Mouse (Mus musculus) CH12.LX (cell line): ENCODE data around the gene Ctcf. TPM values are rescaled to one million over a fixed set of nuclear protein-coding genes. Genes with fewer than 3 reads are reported as not detected.

Experiments used
- DNase-seq: peaks from one replicate; pipeline ENCODE4 v3.0.0-alpha.2; 2013; ENCODE audit errors: extremely low read depth
- H3K27ac ChIP-seq: 2 replicates; pipeline ENCODE4 v1.5.1; 2012; ENCODE audit warnings: low read depth, mild to moderate bottlenecking, control low read depth, moderate library complexity; ENCODE audit not compliant: insufficient read depth
- H3K27me3 ChIP-seq: replicated peaks from 2 replicates; pipeline ENCODE3; 2012; ENCODE audit warnings: inconsistent platforms
- H3K36me3 ChIP-seq, 2 experiments: replicated peaks in 1 of 2; 2 replicates each; pipeline versions ENCODE3 to v1.6.1; 2012; ENCODE audit warnings: inconsistent platforms in 1 of 2, low read length in 1 of 2, mild to moderate bottlenecking in 1 of 2, mixed read lengths in 1 of 2, moderate library complexity in 1 of 2; ENCODE audit not compliant: control insufficient read depth in 1 of 2, insufficient read depth in 1 of 2
- H3K4me1 ChIP-seq, 2 experiments: 2 replicates each; pipeline ENCODE4 v1.6.1; 2012; ENCODE audit warnings: inconsistent platforms in 1 of 2, moderate library complexity in 1 of 2; ENCODE audit not compliant: insufficient read depth in 2 of 2, control insufficient read depth in 1 of 2
- H3K4me2 ChIP-seq: 2 replicates; pipeline ENCODE4 v1.6.1; 2012; ENCODE audit warnings: low read depth, mild to moderate bottlenecking, control low read depth; ENCODE audit not compliant: poor library complexity, insufficient read depth, severe bottlenecking
- H3K4me3 ChIP-seq, 3 experiments: fragments of 150-350 bp in 1 of 3; sonication (generic) in 1 of 3; replicated peaks in 1 of 3; 2 replicates each; pipeline versions ENCODE3 to v1.5.1; 2011 to 2012; ENCODE audit warnings: low read depth in 2 of 3, low read length in 2 of 3, mild to moderate bottlenecking in 2 of 3, moderate library complexity in 2 of 3, control low read depth in 1 of 3, improper control_type of control experiment in 1 of 3, inconsistent platforms in 1 of 3, mixed read lengths in 1 of 3; ENCODE audit not compliant: poor library complexity in 1 of 3
- H3K79me2 ChIP-seq: replicated peaks from 2 replicates; pipeline ENCODE4 v1.6.1; 2012; ENCODE audit warnings: mild to moderate bottlenecking, moderate library complexity; ENCODE audit not compliant: control insufficient read depth, poor library complexity, insufficient read depth, severe bottlenecking; ENCODE audit errors: extremely low read depth
- H3K9ac ChIP-seq: 2 replicates; pipeline ENCODE4 v1.6.1; 2012; ENCODE audit warnings: low read depth, mild to moderate bottlenecking, control low read depth, moderate library complexity; ENCODE audit not compliant: insufficient read depth
- H3K9me3 ChIP-seq: replicated peaks from 2 replicates; pipeline ENCODE3; 2012; ENCODE audit warnings: low read length, inconsistent platforms, mixed read lengths
- CHD1 ChIP-seq: IDR thresholded peaks from 2 replicates; pipeline ENCODE4 v1.6.1; 2012; ENCODE audit warnings: low read depth, low read length, improper control_type of control experiment, inconsistent platforms
- CHD2 ChIP-seq: IDR thresholded peaks from 2 replicates; pipeline ENCODE4 v1.6.1; 2011; ENCODE audit warnings: low read length, improper control_type of control experiment
- CTCF ChIP-seq, 2 experiments: IDR thresholded peaks in 1 of 2; conservative IDR thresholded peaks in 1 of 2; 2 replicates each; pipeline ENCODE4 v1.5.1; 2011 to 2012; ENCODE audit warnings: low read depth in 2 of 2, low read length in 2 of 2, improper control_type of control experiment in 1 of 2, inconsistent platforms in 1 of 2, mild to moderate bottlenecking in 1 of 2, moderate library complexity in 1 of 2
- ELF1 ChIP-seq: IDR thresholded peaks from 2 replicates; pipeline ENCODE4 v1.6.1; 2014; ENCODE audit warnings: low read depth, mild to moderate bottlenecking, inconsistent platforms, low read length, improper control_type of control experiment
- GABPA ChIP-seq: IDR thresholded peaks from 2 replicates; pipeline ENCODE4 v1.6.1; 2012; ENCODE audit warnings: low read depth, low read length, improper control_type of control experiment, inconsistent platforms; ENCODE audit not compliant: insufficient replicate concordance
- JUN ChIP-seq: IDR thresholded peaks from 2 replicates; pipeline ENCODE4 v1.6.1; 2011; ENCODE audit warnings: low read depth, mild to moderate bottlenecking, low read length, improper control_type of control experiment, moderate library complexity; ENCODE audit not compliant: insufficient read depth
- MAFK ChIP-seq: IDR thresholded peaks from 2 replicates; pipeline ENCODE4 v1.6.1; 2011; ENCODE audit warnings: low read length, improper control_type of control experiment; ENCODE audit not compliant: insufficient replicate concordance
- MAX ChIP-seq: IDR thresholded peaks from 2 replicates; pipeline ENCODE4 v1.6.1; 2011; ENCODE audit warnings: low read length, improper control_type of control experiment
- MXI1 ChIP-seq: IDR thresholded peaks from 2 replicates; pipeline ENCODE4 v1.6.1; 2011; ENCODE audit warnings: mild to moderate bottlenecking, low read depth, low read length, improper control_type of control experiment
- MYC ChIP-seq: IDR thresholded peaks from 2 replicates; pipeline ENCODE4 v1.6.1; 2011; ENCODE audit warnings: low read depth, mild to moderate bottlenecking, improper control_type of control experiment, low read length
- PAX5 ChIP-seq: IDR thresholded peaks from 2 replicates; pipeline ENCODE4 v1.6.1; 2012; ENCODE audit warnings: low read length, inconsistent platforms, mixed read lengths
- POLR2A ChIP-seq: IDR thresholded peaks from 2 replicates; pipeline ENCODE4 v1.6.1; 2011; ENCODE audit warnings: low read depth, mild to moderate bottlenecking, improper control_type of control experiment, low read length
- POLR2AphosphoS2 ChIP-seq: IDR thresholded peaks from 2 replicates; pipeline ENCODE4 v1.6.1; 2011; ENCODE audit warnings: low read depth, low read length, improper control_type of control experiment
- RAD21 ChIP-seq: IDR thresholded peaks from 2 replicates; pipeline ENCODE4 v1.6.1; 2011; ENCODE audit warnings: low read depth, mild to moderate bottlenecking, low read length, improper control_type of control experiment, moderate library complexity
- RCOR1 ChIP-seq: conservative IDR thresholded peaks from 2 replicates; pipeline ENCODE4 v1.6.1; 2012; ENCODE audit warnings: low read depth, mild to moderate bottlenecking, inconsistent platforms, low read length, improper control_type of control experiment
- SIN3A ChIP-seq: IDR thresholded peaks from 2 replicates; pipeline ENCODE4 v1.6.1; 2012; ENCODE audit warnings: low read length, improper control_type of control experiment, inconsistent platforms
- SMC3 ChIP-seq: IDR thresholded peaks from 2 replicates; pipeline ENCODE4 v1.6.1; 2011; ENCODE audit warnings: low read depth, low read length, improper control_type of control experiment
- TCF12 ChIP-seq: IDR thresholded peaks from 2 replicates; pipeline ENCODE4 v1.6.1; 2014; ENCODE audit warnings: low read depth, mild to moderate bottlenecking, inconsistent platforms, low read length, improper control_type of control experiment
- UBTF ChIP-seq: IDR thresholded peaks from 2 replicates; pipeline ENCODE4 v1.6.1; 2012; ENCODE audit warnings: low read depth, mild to moderate bottlenecking, inconsistent platforms, low read length, improper control_type of control experiment, moderate library complexity
- USF1 ChIP-seq: IDR thresholded peaks from 2 replicates; pipeline ENCODE4 v1.6.1; 2014; ENCODE audit warnings: low read depth, mild to moderate bottlenecking, inconsistent platforms, low read length, improper control_type of control experiment
- USF2 ChIP-seq: conservative IDR thresholded peaks from 2 replicates; pipeline ENCODE4 v1.6.1; 2011; ENCODE audit warnings: low read depth, low read length, improper control_type of control experiment
- ZKSCAN1 ChIP-seq: IDR thresholded peaks from 2 replicates; pipeline ENCODE4 v1.6.1; 2012; ENCODE audit warnings: low read depth, inconsistent platforms, low read length, improper control_type of control experiment, borderline replicate concordance
- ZMIZ1 ChIP-seq: IDR thresholded peaks from 2 replicates; pipeline ENCODE4 v1.6.1; 2012; ENCODE audit warnings: low read depth, mild to moderate bottlenecking, inconsistent platforms, low read length, improper control_type of control experiment
- ZNF384 ChIP-seq: IDR thresholded peaks from 2 replicates; pipeline ENCODE4 v1.6.1; 2012; ENCODE audit warnings: low read depth, low read length, improper control_type of control experiment, inconsistent platforms
- dilution Hi-C: fragments of 300-500 bp; cut with MboI; formaldehyde crosslinking; loops from 2 replicates; pipeline ENCODE4 v1.14.3; 2020; ENCODE audit warnings: low sequenced_read_pairs; ENCODE audit not compliant: extremely low pct_unique_long_range_greater_than_20kb, extremely low pct_ligation_motif_present
- in situ Hi-C: fragments of 300-500 bp; cut with MboI; formaldehyde crosslinking; loops from 3 replicates; pipeline ENCODE4 v1.14.3; 2019; ENCODE audit warnings: low sequenced_read_pairs, low pct_ligation_motif_present, low pct_unique_long_range_greater_than_20kb, mixed read lengths
- polyA plus RNA-seq: library from polyadenylated mRNA; unstranded; fragments of >175 nt; gene quantifications from 2 replicates; pipeline ENCODE4 v1.2.1, GENCODE M21; 2012; ENCODE audit warnings: low read depth; ENCODE audit not compliant: insufficient read length
- total RNA-seq, 2 experiments: library from RNA; depleted of rRNA; stranded (reverse); fragments of 300-350 nt in 1 of 2; fragments of >200 nt in 1 of 2; gene quantifications; 2 replicates each; pipeline ENCODE4 v1.2.3; 2012 to 2014

Gene Ctcf
- total and polyA plus RNA-seq, 3 experiments, result 42.3 to 97.9 (median 52.4) TPM

- H3K4me1 ChIP-seq, result peaks cover 0 to 12% of the 10 kb centered on the region in 2 experiments; a peak in 2 of 4 replicates
- dilution Hi-C loops, result no loop called here
- DNase-seq, result no peak
- TF ChIP-seq MAFK (no peak), TCF12 (no peak), USF2 (no peak), MXI1 (no peak), POLR2A (no peak), CTCF (conservative IDR thresholded peaks at IDR 0.05 in 1 of 2, IDR thresholded peaks at IDR 0.05 in 1 of 2; ENCODE audit: low read depth in 2 of 2, low read length in 2 of 2) (no peak), MYC (no peak), CHD2 (no peak), SIN3A (no peak), MAX (no peak), RAD21 (no peak), ZMIZ1 (no peak), PAX5 (no peak), ZNF384 (no peak), JUN (no peak), CHD1 (no peak), GABPA (no peak), POLR2AphosphoS2 (no peak), ZKSCAN1 (no peak)
- in situ Hi-C loops, result loop anchor here (5.0 kb wide), 1 partner anchor 104 kb away; the partner anchor contains the start of genes Acd and Pard6a
- no peak overlapping the region for H3K4me2 ChIP-seq
- no peaks in the 10 kb centered on the region for H3K79me2 ChIP-seq
- H3K9me3 ChIP-seq, result no peaks in the 10 kb centered on the region
- no peak overlapping the region for H3K4me3 ChIP-seq
- H3K27me3 ChIP-seq, result peaks cover 1% of the 10 kb centered on the region
- no peaks in the 10 kb centered on the region for H3K36me3 ChIP-seq
- H3K27ac ChIP-seq, result no peak overlapping the region
- no peak overlapping the region for H3K9ac ChIP-seq
Measured at GRCm38 (mm10) chr8:105598777-105599176, 37.6 kb upstream of the Ctcf start.

DNA sequence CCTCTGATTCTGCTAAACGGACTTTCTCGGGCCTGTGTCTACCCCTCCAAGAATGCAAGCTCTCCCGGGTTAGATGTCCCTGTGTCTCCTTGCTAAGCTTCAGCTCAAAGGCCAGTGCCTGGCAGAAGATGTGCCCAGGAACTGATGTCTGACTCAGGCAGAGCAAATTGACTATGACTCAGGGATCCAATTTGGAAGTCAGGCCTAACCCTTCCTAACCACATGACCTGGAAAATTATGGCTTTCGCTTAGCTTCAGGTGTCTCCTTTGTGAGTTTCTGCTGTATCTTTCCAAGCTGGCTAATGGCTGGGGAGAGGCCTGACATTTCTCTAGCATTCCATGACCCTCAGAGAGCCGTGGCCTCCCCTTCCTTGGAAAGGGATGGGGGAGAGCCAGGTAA lies 35.1 kb upstream of the Ctcf start:
- in situ Hi-C loops, result no loop called here
- TF ChIP-seq CTCF (conservative IDR thresholded peaks at IDR 0.05 in 1 of 2, IDR thresholded peaks at IDR 0.05 in 1 of 2; ENCODE audit: low read depth in 2 of 2, low read length in 2 of 2) (no peak), RCOR1 (no peak), ELF1 (no peak), ZKSCAN1 (no peak), POLR2AphosphoS2 (no peak), CHD2 (no peak), SMC3 (no peak), CHD1 (no peak), SIN3A (no peak), MAX (no peak), POLR2A (no peak), MYC (no peak), MAFK (no peak), USF1 (no peak), RAD21 (no peak), UBTF (no peak)
- dilution Hi-C loops, result no loop called here

More for the DNA sequence above, 35.1 kb upstream of the Ctcf start:
- no peaks in the 10 kb centered on the region for H3K79me2 ChIP-seq
- no peaks in the 10 kb centered on the region for H3K9me3 ChIP-seq
- peaks cover 0 to 21% of the 10 kb centered on the region in 2 experiments; a peak in 2 of 4 replicates for H3K4me1 ChIP-seq
- peaks cover 5% of the 10 kb centered on the region for H3K27me3 ChIP-seq
- no peak overlapping the region for H3K27ac ChIP-seq
- H3K4me3 ChIP-seq, result no peak overlapping the region
- no peak overlapping the region for H3K4me2 ChIP-seq
- no peaks in the 10 kb centered on the region for H3K36me3 ChIP-seq
- H3K9ac ChIP-seq, result no peak overlapping the region
- DNase-seq, result no peak
